Mouse (Mus musculus): Measurements from ENCODE around the gene Olfr91.

GRCm38 (mm10) chr17:37078990-37079389 is 19.1 kb downstream of the Olfr91 start:
- TF ChIP-seq POLR2A (IDR thresholded peaks at IDR 0.05; ENCODE audit: low read depth, low read length) (no peak), CTCF (IDR thresholded peaks at IDR 0.05; ENCODE audit: extremely low read depth, insufficient read depth, insufficient read length, insufficient replicate concordance) (no peak)

All from spleen, adult 2 months (tissue).